Mouse (Mus musculus): ENCODE measurements around the gene Skiv2l.
"Not testable (repeated sequence)": the region's sequence is repeated elsewhere in the genome, so short reads cannot be mapped to it uniquely, and the experiment has no call there.

Gene Skiv2l

GRCm38 (mm10) chr17:34874321-34874720, 24.3 kb upstream of the Skiv2l start:
- DNase-seq (ENCODE audit: low spot score in 2 of 2), result no peak

DNA sequence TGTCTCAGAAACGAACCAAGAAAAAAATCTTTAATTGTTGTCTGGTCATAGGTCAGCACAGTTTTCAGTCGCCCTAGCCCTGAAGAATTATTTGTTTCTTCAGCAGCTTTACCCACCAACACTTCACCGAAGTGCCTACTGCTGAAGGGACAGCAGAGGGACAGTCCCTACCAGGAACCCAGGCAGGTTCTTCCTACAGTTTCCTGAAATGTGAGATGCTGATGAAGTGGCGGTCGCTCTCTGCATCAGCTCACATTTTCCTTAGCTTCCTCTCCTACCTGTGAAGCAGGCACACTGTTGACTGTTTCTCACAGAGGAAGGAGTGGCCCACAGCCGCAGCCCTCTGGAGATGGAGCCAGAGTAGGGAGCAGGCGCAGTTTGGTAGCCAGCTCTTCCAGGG, 16.0 kb upstream of the Skiv2l start:
- DNase-seq (ENCODE audit: low spot score in 2 of 2), result no peak

DNA sequence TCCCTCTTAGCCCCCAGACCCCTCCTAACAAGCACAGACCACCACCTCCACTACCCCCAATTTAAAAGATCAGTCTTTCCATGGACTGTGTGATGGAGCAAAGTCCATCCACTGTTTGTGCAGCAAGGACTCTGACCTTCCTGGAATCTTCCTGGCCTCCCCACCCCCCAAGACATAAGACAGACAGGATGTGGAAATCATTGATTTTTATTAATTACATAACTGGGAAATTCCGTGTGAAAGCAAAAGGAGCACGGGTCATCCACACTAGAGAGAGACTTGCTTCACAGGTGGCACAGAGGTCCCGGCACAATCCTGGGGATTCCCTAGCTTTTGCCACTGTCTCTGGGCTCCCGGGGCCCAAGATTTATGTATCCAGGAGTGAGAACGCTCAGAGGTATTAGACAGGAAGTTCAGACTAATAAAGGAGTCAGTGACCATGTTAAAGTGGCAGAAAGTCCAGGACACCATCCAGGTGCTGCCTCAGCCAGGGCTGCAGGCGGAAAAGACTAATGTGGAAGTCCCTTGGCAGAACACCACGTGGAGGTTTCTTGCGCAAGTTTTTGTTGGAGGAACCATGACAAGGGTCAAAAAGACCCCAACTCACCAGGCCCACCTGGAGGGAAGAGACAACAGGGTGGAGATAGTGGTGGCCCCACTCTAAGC, 12.5 kb upstream of the Skiv2l start, which contains the start of gene Cfb:
TSS of gene Cfb (minus strand) at position 103 of the 666 bp plus-strand sequence.
- DNase-seq (ENCODE audit: low spot score in 2 of 2), result no peak

DNA sequence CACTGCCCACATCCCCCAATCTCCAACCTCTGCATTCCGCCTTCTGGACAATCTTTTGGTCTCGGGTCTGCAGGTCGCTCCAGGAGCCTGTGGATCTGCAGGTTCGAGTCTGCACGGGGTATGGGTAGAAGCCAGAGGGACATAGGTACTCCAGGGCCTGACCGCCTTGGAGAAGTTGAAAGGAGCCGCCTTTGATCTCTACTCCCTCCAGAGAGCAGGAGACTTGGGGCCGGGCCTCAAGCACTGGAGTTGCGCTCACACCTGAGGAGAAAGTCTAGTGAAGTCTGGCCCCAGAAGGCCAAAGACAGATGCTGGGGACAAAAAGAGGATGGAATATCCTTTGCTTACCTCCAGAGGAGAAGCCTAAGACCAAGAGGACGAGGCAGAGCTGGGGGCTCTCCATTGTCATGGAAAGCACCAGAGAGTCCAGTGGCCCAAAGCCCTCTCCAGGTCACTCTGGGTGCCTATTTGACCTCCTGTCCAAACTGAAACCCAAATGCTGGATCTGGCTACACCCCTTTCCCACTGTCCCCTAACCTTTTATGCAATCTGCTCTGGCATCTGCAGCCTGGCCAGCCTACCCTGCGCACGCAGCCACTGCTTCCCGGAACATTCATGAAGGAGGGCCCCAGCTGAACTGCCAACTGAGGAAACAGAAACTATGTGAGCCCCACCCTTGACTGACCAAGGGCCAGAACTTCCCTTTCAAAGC, 11.8 kb upstream of the Skiv2l start:
- DNase-seq (ENCODE audit: low spot score in 2 of 2), result no peak

DNA sequence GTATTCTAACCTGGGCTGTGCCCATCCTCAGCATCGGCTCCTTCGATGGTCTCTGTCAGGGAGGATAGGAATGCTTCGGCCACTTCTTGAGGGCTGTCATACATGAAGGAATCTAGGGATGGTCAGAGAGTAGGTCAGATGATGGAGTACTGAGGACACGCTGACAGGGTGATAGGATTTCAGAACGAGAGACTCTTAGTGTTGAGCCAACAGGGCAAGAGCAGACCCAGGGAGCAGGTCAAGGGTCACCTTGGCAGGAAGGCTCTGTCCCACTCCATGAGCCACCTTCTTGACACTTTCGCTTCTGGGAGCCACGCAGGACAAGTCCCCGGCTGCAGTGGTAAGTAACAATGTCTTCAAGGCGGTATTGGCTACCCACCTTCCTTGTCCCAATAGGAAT, 10.5 kb upstream of the Skiv2l start:
- no peak for DNase-seq (ENCODE audit: low spot score in 2 of 2)

DNA sequence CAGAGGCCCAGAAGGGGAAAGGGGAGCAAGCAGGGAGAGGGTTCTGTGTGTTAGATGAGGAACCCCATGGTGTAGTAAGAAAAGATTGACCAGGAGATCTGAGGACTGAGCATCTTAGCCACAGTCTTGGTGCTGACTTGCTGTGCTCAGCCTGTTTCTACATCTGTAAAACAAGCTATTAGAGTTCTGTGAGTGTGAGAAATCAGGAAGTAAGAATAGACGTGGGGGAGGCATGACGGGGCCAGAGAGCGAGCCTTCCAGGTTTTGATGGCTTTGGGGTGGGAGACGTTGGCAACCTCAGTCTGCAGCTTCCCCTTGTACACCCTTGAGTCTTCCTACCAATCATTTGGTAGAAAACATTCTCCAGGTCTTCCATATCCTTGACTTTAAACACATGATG, 8.7 kb upstream of the Skiv2l start:
- DNase-seq (ENCODE audit: low spot score in 2 of 2), result no peak

- DNase-seq (ENCODE audit: low spot score in 2 of 2), result no peak
Observed at GRCm38 (mm10) chr17:34855825-34856224, 5.8 kb upstream of the Skiv2l start.

DNA sequence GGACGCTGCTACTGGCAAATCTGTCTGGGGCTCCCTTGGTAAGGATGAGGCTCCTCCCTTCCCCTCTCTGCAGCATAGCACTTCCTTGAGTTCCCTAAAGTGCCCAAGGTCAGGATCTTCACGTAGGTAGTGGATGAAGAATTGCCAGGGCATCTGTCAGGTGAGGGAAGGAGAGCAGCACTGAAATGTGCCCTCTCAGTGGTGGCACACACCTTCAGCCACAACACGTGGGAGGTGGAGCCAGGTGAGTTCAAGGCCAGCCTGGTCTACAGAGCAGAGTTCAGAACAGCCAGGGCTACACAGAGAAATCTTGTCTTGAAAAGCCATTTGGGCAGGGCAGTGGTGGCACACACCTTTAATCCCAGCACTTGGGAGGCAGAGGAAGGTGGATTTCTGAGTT, 4.8 kb upstream of the Skiv2l start:
- no peak for DNase-seq (ENCODE audit: low spot score in 2 of 2)

GRCm38 (mm10) chr17:34853511-34853910, 3.5 kb upstream of the Skiv2l start:
- no peak for DNase-seq (ENCODE audit: low spot score in 2 of 2)

DNA sequence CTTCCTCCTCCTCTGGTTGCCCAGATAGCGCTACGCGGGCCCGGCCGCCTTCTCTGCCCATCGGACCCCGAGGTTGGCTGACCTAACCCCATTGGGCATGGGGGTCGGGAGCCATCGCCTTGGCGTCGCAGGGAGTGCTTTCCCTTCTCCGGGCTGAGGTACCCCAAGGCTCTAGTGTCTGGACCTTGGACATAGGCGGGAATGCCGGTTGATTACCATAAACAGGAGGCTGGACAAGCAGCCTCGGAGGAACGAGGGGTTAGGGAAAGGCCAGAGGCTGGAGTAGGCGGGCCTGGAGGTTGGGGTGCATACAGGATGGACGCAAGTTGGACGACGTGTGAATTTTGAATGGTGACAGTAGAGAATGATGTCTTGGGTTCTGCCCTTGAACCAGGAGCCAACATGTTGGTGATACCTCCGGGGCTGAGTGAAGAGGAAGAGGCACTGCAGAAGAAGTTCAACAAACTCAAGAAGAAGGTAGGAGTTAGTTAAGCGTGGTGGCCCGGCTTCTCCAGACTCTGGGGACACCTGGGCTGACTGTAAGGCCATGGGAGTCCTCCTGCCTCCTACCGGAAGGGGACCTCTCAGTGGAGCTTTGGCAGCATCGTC, 611 bp upstream of the Skiv2l start:
- DNase-seq (ENCODE audit: low spot score in 2 of 2), result no peak

DNA sequence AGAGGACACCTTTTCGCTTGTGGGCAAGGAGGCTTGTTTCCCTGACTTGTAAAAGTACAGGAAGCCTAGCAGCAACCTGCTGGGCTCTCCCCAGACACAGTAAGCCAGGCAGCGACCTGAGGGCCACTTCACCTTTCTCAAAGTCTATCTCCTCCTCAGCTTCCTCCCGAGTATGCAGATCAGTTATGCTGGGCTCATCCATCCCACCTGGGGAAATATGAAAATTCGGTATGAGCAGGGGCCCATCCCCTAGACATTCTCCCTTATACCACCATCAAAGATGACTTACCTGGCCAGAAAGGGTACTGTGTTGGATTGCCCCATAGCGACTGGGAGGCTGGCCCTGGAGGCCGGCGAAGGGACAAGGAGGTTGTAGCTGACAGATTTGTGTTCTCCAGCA, 2.4 kb downstream of the Skiv2l start:
- no peak for DNase-seq (ENCODE audit: low spot score in 2 of 2)

DNA sequence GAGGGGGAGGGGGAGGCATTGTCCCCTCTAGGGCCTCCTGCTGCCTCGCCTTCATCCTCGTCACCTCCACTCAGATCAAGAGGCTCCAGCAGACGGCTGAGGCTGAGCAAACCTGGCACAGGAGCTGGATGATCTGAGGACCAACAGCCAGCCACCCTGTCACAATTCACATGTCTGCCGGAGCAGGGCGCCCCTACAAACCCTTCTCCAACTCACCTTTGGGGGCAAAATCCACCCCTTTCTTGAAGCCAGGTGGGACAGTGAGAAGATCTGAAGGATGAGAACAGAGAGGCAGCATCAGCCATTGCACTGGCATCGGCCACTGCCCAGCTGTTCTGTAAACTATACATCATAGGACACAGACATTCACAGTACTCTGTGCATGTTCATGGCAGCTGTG, 2.8 kb downstream of the Skiv2l start:
- DNase-seq (ENCODE audit: low spot score in 2 of 2), result no peak

- DNase-seq (ENCODE audit: low spot score in 2 of 2), result no peak
Observed at GRCm38 (mm10) chr17:34844884-34845283, 5.1 kb downstream of the Skiv2l start.

DNA sequence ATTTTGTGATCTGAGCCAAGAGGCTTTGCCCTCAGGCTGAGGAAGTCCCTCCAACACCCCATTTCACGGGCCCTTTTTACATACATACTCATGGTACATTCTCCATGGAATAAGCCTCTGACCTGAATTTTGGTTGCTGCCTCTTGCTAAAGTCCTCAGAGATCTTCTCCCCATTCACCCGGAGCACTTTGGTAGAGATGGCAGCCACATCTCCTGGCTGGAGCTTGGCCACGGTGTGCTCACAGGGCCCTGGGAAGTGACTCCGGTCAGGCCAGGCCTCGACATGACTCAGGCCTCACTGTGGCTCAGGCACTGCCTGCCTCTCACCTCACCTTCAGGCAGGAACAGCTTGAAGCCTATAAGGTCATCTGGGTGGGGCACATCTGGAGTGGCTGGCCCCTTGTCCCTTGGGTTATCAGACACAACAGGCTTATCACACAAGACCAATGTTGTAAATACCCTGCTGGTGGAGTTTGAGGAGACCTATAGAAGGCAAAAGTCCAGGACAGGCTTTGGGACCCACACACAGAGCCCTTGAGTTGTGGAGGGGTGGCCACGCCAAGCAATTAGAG, 9.2 kb downstream of the Skiv2l start:
- no peak for DNase-seq (ENCODE audit: low spot score in 2 of 2)

DNA sequence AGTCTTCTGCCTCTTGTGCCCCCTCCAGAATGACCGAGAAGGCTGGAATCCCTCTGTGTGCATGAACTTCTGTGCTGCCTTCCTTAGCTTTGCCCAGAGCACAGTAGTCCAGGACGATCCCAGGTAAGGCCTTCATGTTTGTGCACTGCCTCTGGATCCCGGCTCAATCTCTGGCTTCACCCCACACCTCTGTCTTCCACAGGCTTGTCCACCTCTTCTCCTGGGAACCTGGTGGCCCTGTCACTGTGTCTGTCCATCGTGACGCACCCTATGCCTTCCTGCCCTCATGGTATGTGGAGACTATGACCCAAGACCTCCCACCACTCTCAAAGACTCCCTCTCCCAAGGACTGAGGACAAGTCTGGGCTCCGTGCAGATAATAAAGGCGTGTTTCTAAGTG, 11.2 kb downstream of the Skiv2l start:
- DNase-seq (ENCODE audit: low spot score in 2 of 2), result no peak

- no peak for DNase-seq (ENCODE audit: low spot score in 2 of 2)
Observed at GRCm38 (mm10) chr17:34837464-34838324, 12.3 kb downstream of the Skiv2l start.

GRCm38 (mm10) chr17:34836856-34837221, 13.2 kb downstream of the Skiv2l start, which contains the start of the genes Stk19 and Dxo:
TSS of gene Stk19 (minus strand) at chr17:34836945.
TSS of gene Dxo (plus strand) at chr17:34837019.
- peak; percentile 95 to 97 for DNase-seq (ENCODE audit: low spot score in 2 of 2)

DNA sequence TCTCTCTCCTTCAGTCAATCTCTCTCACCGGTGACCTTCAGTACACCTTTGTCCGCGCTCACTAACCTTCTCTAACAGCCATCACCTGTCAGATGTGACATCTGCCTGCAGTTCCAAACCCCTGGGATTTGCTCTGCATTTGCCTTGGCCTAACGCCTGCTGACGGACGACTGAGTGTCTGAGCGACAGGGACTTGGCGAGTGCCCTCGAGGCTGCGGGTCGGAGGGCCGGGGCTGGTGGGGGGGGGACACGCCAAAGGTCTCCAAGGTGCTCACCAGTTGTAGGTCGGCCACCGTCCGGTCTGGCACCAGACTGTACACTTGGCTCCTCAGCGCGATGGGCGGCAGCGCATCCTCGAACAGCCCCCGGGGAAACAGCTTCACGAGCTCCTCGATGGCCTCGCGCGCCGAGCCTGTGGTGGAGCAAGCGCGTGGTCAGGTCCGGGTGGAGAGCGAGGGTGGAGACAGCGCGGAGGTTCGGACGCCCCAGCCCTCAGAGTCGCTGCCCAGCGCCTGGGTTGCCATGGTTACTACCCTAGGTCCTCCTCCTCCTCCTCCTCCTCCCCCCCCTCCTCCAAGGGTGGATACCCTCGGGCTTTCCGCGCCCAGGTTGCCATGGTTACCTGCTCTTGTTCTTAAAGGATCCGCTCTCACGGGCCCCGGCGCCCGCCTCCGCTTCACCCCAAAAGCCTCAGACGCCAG, 13.7 kb downstream of the Skiv2l start:
- no peak for DNase-seq (ENCODE audit: low spot score in 2 of 2)

GRCm38 (mm10) chr17:34830776-34831175, 19.2 kb downstream of the Skiv2l start:
- not testable (repeated sequence) for DNase-seq (ENCODE audit: low spot score in 2 of 2)

DNA sequence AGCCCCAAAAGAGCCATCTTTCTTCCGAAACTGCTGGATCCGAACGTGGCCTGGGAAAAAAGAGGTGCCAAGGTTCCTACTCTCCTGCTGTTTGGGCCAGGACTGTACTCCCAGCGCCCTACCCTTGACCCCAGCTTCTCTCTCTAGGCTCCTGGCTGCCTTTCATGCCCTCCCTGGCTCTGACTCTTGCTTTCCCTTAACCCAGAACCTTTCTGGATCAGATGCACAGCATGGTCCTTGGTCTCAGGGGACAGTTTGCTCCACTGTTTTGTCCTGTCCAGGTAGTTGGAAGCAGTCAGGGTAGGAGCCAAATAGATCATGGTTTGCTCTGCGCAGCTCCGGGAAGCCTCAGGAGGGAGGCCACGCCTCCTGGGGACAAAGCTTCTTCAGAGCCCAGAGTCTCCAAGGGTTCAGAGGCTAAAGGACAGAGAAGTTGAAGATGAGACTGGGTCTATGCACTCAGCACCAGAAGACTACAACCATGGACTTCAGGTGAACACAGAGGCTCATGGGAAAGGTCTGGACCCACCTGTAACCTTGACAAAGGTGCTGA, 35.1 kb downstream of the Skiv2l start:
- no peak for DNase-seq (ENCODE audit: low spot score in 2 of 2)

GRCm38 (mm10) chr17:34813747-34814146, 36.3 kb downstream of the Skiv2l start:
- DNase-seq (ENCODE audit: low spot score in 2 of 2), result not testable (repeated sequence)

Measured in frontal cortex, postnatal 25 days (tissue).